ENCODE assay signal across 18 mouse cellular contexts in the genomic region with DNA sequence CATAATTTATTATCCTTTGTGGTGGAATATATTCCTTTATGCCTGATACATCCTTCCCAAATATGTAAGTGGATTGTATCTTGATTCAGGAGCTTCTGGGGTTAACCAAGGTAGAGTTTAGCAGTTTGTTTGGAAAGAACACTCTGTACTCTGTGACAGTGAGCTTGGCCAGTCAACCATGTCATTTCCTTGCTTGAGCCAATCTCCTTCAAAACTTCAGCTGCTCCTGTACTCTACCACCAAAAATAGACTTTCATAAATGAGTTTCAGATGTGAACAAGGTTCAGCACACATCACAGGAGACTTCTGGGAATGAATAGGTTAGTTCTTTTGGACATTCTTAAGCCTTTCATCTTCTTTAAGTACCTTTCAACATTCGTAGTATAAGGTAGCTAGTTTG.
A peak's percentile ranks its signal among the peaks of the same experiment; 100 is the strongest.
DNase-seq lines count a peak whose midpoint lies in the region; ATAC-seq lines count a peak whose summit lies in the region.
"Had no signal": no experiment of that assay in that cellular context is flagged by ENCODE, and none has a peak within 500 bp of the region (broad histone marks: within the 10 kb centered on the region; RNA-seq: fewer than 3 reads in every experiment).

No protein-coding gene starts in this region.

- ATAC-seq in megakaryocyte progenitor cell, adult 5-6 weeks (replicated peaks; ENCODE audit: poor library complexity): no peak
- ATAC-seq: forebrain, embryonic 15.5 days; hindbrain, embryonic 16.5 days had no signal

- WGBS in limb, embryonic 10.5 days: 58% methylated on average over 1 of the region's 1 CpGs

- no peaks in the 10 kb centered on the region for H3K36me3 ChIP-seq in limb, embryonic 10.5 days
- H3K36me3 ChIP-seq: forebrain, embryonic 15.5 days; heart, embryonic 10.5 days; hindbrain, embryonic 12.5 days had no signal

- H3K9me3 ChIP-seq in limb, embryonic 10.5 days (replicated peaks): no peaks in the 10 kb centered on the region
- H3K9me3 ChIP-seq: forebrain, embryonic 15.5 days; heart, embryonic 10.5 days; hindbrain, embryonic 12.5 days had no signal

- no peak overlapping the region for H3K27ac ChIP-seq in limb, embryonic 10.5 days
- H3K27ac ChIP-seq: forebrain, embryonic 15.5 days; heart, embryonic 10.5 days; hindbrain, embryonic 12.5 days had no signal

- DNase-seq in kidney, adult 18-20 months: peak; percentile 34
- no peak for DNase-seq in kidney, postnatal 4 days
- DNase-seq in kidney, adult 8-10 months: peak; percentile 60 to 65
- peak; percentile 7 for DNase-seq in kidney, postnatal 10 days
- DNase-seq in limb, embryonic 10.5 days (ENCODE audit: low spot score): no peak
- DNase-seq in adrenal gland, postnatal 14 days: no peak
- DNase-seq: adrenal gland, adult 8-10 months; cerebellum, adult 18-20 months; cerebellum, adult 9-11 months; gastrocnemius, postnatal 10 days; heart, adult 18-20 months; heart, postnatal 10 days; heart, postnatal 4 days had no signal

- H3K27me3 ChIP-seq in limb, embryonic 10.5 days (ENCODE audit: low read depth, poor library complexity, severe bottlenecking): no peaks in the 10 kb centered on the region
- H3K27me3 ChIP-seq: forebrain, embryonic 15.5 days; hindbrain, embryonic 12.5 days had no signal

- no peaks in the 10 kb centered on the region for H3K4me1 ChIP-seq in limb, embryonic 10.5 days
- H3K4me1 ChIP-seq: forebrain, embryonic 15.5 days; heart, embryonic 10.5 days; hindbrain, embryonic 12.5 days had no signal

- no peak overlapping the region for H3K4me3 ChIP-seq in limb, embryonic 10.5 days
- H3K4me3 ChIP-seq: forebrain, embryonic 15.5 days; heart, embryonic 10.5 days; hindbrain, embryonic 12.5 days had no signal

Comparison
In these comparisons a context has a peak if more than half of its experiments do, and no peak if none do; other contexts are left out.
1. DNase-seq: peak in kidney, adult 18-20 months (single experiment), kidney, adult 8-10 months (2 of 2) and kidney, postnatal 10 days (single experiment); none in kidney, postnatal 4 days (0 of 2), limb, embryonic 10.5 days (single experiment) and adrenal gland, postnatal 14 days (single experiment).